Mouse (Mus musculus) mammary gland, adult 2 months (tissue): ENCODE results near the gene Dap. TPM values are rescaled to one million over a fixed set of nuclear protein-coding genes. Genes with fewer than 3 reads are reported as not detected.

Source experiments
- polyA plus RNA-seq: library from polyadenylated mRNA; depleted of rRNA; stranded (reverse); fragments of >200 nt; gene quantifications from 2 replicates; pipeline ENCODE4 v1.2.3, GENCODE M21; 2012; ENCODE audit warnings: low replicate concordance; rRNA removed

Gene Dap
- 50.1 and 86.4 TPM in 2 replicates for polyA plus RNA-seq

DNA sequence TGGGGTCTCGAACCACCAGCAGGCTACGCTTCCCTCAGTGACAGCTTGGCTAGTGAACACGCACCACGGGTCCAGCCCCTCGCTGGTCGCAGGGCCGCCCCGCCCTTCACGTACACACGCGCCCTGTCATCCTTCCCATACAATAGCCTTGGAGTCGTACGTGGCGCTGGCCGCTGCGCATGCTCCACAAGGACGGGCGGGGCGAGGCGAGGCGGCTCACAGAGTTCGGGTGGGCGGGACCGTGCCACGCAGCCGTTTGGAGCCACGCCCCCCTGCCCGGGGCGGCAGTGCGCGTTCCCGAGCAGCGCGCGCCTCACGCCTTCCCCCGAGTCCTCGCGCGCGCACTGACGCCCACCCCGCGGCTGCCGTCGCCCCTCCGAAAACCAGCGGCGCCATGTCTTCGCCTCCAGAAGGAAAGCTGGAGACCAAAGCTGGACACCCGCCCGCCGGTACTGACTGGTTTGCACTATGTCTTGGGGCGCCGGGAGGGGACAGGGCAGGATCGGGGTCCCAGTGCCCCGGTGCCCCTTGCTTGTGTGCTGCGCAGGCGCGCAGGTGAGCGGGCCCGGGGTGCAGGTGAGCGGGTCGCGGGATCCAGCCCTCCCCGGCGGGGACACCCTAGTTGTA lies at the start of gene Dap:
Dap (plus strand) TSS at position 180 of the 627 bp plus-strand sequence.

Other genes starting within 250 kb of the Dap start
- 5.1 and 7.3 TPM in 2 replicates for gene Ankrd33b, start 143.4 kb downstream of the Dap start, polyA plus RNA-seq
- 1.9 and 4.1 TPM in 2 replicates for gene Ropn1l, start 229.4 kb downstream of the Dap start, polyA plus RNA-seq